Mouse (Mus musculus): ENCODE measurements around the gene Las1l. TPM values are rescaled to one million over a fixed set of nuclear protein-coding genes. Genes with fewer than 3 reads are reported as not detected.

Gene Las1l
- polyA plus RNA-seq (2012) = 11.7 and 20.6 TPM in 2 replicates

DNA sequence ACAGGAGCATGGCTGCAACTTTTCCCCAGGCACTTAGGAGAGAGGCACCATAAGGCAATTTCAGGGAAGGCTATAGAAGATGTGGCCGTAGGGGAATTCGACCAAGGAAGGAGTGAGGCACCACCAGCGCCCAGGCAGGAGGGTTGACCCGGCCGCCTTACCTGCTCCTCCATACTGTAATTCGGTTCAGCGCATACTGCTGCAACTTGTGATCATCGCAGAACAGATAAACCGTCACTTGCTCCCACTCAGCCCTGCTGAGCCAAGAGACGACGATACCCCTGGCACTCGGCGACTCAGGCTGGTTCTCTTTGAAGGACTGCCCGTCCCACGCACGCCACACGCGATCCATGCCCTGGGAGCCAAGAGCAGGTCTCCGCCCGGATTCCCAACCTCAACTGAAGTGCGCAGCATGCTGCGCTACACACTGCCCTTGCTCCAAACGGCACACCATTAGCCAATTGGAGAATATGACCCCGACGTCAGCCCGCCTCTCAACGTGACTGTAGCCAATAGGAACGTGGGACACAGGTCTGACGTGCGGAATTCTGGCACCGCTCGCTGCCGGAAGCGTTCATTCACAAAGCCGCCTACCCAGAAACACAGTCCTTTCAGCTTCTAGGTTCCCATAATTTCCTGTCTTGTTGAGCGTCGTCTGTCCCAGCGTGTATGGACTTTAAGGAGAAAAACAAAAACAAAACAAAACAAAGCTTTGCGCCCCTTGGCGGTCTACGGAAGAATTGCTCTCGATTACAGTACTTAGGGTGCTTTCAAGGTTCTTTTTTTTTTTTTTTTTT, at the start of gene Las1l:
Las1l (minus strand) TSS at position 466 of the 797 bp plus-strand sequence.

Other genes starting within 250 kb of the Las1l start
- 0.09 and 0.33 TPM in 2 replicates for gene Zc3h12b, start 245.3 kb downstream of the Las1l start, polyA plus RNA-seq (2012)
- 41.6 and 53.1 TPM in 2 replicates for gene Msn, start 139.1 kb upstream of the Las1l start, polyA plus RNA-seq (2012)

All from megakaryocyte-erythroid progenitor cell, adult 5 weeks (primary cell).